Mouse (Mus musculus): ENCODE data around the gene Tprn. TPM values are rescaled to one million over a fixed set of nuclear protein-coding genes. Genes with fewer than 3 reads are reported as not detected.
A peak's percentile ranks its signal among the peaks of the same experiment; 100 is the strongest.

Gene Tprn
- polyA plus RNA-seq, 1 experiment from 2014 or later = 5.3 TPM

- H3K4me2 ChIP-seq (ENCODE audit: low read depth, low read length) = no peak overlapping the region; the same call in 1 of the 2 replicates
- H3K4me3 ChIP-seq (ENCODE audit: low read depth, low read length) = peak overlapping the region; percentile 36
- ATAC-seq (no peak), DNase-seq (no peak)
- H3K27me3 ChIP-seq (ENCODE audit: insufficient read depth, low read length) = peaks cover 49% of the 10 kb centered on the region
- H3K36me3 ChIP-seq (replicated peaks; ENCODE audit: insufficient read depth, low read length) = no peaks in the 10 kb centered on the region
- WGBS (ENCODE audit: insufficient replicate concordance) = 9% methylated on average over 31 of the region's 32 CpGs
- H3K27ac ChIP-seq (ENCODE audit: low read depth) = no peak overlapping the region
- peaks cover 12% of the 10 kb centered on the region for H3K4me1 ChIP-seq (ENCODE audit: insufficient read depth)
- TF ChIP-seq CTCF (IDR thresholded peaks at IDR 0.05; ENCODE audit: low read depth) (no peak), EP300 (IDR thresholded peaks at IDR 0.05; ENCODE audit: low read depth) (no peak)
- no peaks in the 10 kb centered on the region for H3K9me3 ChIP-seq (ENCODE audit: low read length)
- no peak overlapping the region for H3K9ac ChIP-seq (replicated peaks)
Observed at GRCm38 (mm10) chr2:25291184-25292053, 29.0 kb downstream of the Tprn start.

GRCm38 (mm10) chr2:25292054-25292544 lies 29.7 kb downstream of the Tprn start:
- Histone ChIP-seq H3K4me2 (ENCODE audit: low read depth, low read length) (peak overlapping the region; percentile 65), H3K27me3 (ENCODE audit: insufficient read depth, low read length) (peaks cover 53% of the 10 kb centered on the region), H3K36me3 (replicated peaks; ENCODE audit: insufficient read depth, low read length) (no peaks in the 10 kb centered on the region), H3K4me3 (ENCODE audit: low read depth, low read length) (peak overlapping the region; percentile 36), H3K4me1 (ENCODE audit: insufficient read depth) (peaks cover 12% of the 10 kb centered on the region), H3K9me3 (ENCODE audit: low read length) (no peaks in the 10 kb centered on the region), H3K27ac (ENCODE audit: low read depth) (no peak overlapping the region), H3K9ac (replicated peaks) (no peak overlapping the region)
- TF ChIP-seq CTCF (IDR thresholded peaks at IDR 0.05; ENCODE audit: low read depth) = no peak
- TF ChIP-seq EP300 (IDR thresholded peaks at IDR 0.05; ENCODE audit: low read depth) = no peak
- WGBS (ENCODE audit: insufficient replicate concordance) = 4% methylated on average over 42 of the region's 43 CpGs
- ATAC-seq = no peak
- DNase-seq = no peak

GRCm38 (mm10) chr2:25292856-25293255 lies 30.4 kb downstream of the Tprn start:
- 0% methylated on average over 1 of the region's 1 CpGs for WGBS (ENCODE audit: insufficient replicate concordance)
- peak; percentile 85 for DNase-seq
- H3K9ac ChIP-seq (replicated peaks) = no peak overlapping the region
- peak overlapping the region; percentile 36; the same call in 1 of the 2 replicates for H3K4me3 ChIP-seq (ENCODE audit: low read depth, low read length)
- no peaks in the 10 kb centered on the region for H3K36me3 ChIP-seq (replicated peaks; ENCODE audit: insufficient read depth, low read length)
- H3K27ac ChIP-seq (ENCODE audit: low read depth) = no peak overlapping the region
- H3K9me3 ChIP-seq (ENCODE audit: low read length) = no peaks in the 10 kb centered on the region
- peaks cover 9% of the 10 kb centered on the region for H3K4me1 ChIP-seq (ENCODE audit: insufficient read depth)
- peak; percentile 90 for TF ChIP-seq CTCF (IDR thresholded peaks at IDR 0.05; ENCODE audit: low read depth)
- no peak for TF ChIP-seq EP300 (IDR thresholded peaks at IDR 0.05; ENCODE audit: low read depth)
- peak overlapping the region; percentile 65 for H3K4me2 ChIP-seq (ENCODE audit: low read depth, low read length)
- no peak for ATAC-seq
- peaks cover 56% of the 10 kb centered on the region for H3K27me3 ChIP-seq (ENCODE audit: insufficient read depth, low read length)

- ATAC-seq = no peak
- Histone ChIP-seq H3K4me1 (ENCODE audit: insufficient read depth) (peaks cover 9% of the 10 kb centered on the region), H3K4me3 (ENCODE audit: low read depth, low read length) (no peak overlapping the region), H3K4me2 (ENCODE audit: low read depth, low read length) (no peak overlapping the region), H3K9me3 (ENCODE audit: low read length) (no peaks in the 10 kb centered on the region), H3K9ac (replicated peaks) (no peak overlapping the region), H3K27me3 (ENCODE audit: insufficient read depth, low read length) (peaks cover 50% of the 10 kb centered on the region), H3K36me3 (replicated peaks; ENCODE audit: insufficient read depth, low read length) (no peaks in the 10 kb centered on the region), H3K27ac (ENCODE audit: low read depth) (no peak overlapping the region)
- no peak for TF ChIP-seq EP300 (IDR thresholded peaks at IDR 0.05; ENCODE audit: low read depth)
- TF ChIP-seq CTCF (IDR thresholded peaks at IDR 0.05; ENCODE audit: low read depth) = no peak
- no peak for DNase-seq
- WGBS (ENCODE audit: insufficient replicate concordance) = 70% methylated on average over 9 of the region's 9 CpGs
Observed at GRCm38 (mm10) chr2:25293706-25294105, 31.3 kb downstream of the Tprn start.

- Histone ChIP-seq H3K27ac (ENCODE audit: low read depth) (no peak overlapping the region), H3K36me3 (replicated peaks; ENCODE audit: insufficient read depth, low read length) (no peaks in the 10 kb centered on the region), H3K9me3 (ENCODE audit: low read length) (no peaks in the 10 kb centered on the region), H3K9ac (replicated peaks) (no peak overlapping the region), H3K4me2 (ENCODE audit: low read depth, low read length) (no peak overlapping the region), H3K4me1 (ENCODE audit: insufficient read depth) (peaks cover 7% of the 10 kb centered on the region), H3K27me3 (ENCODE audit: insufficient read depth, low read length) (peaks cover 16% of the 10 kb centered on the region), H3K4me3 (ENCODE audit: low read depth, low read length) (no peak overlapping the region)
- DNase-seq (no peak), ATAC-seq (no peak)
- 73% methylated on average over 6 of the region's 8 CpGs for WGBS (ENCODE audit: insufficient replicate concordance)
- TF ChIP-seq CTCF (IDR thresholded peaks at IDR 0.05; ENCODE audit: low read depth) (no peak), EP300 (IDR thresholded peaks at IDR 0.05; ENCODE audit: low read depth) (no peak)
Observed at GRCm38 (mm10) chr2:25297093-25297492, 34.7 kb downstream of the Tprn start.

- Histone ChIP-seq H3K9me3 (ENCODE audit: low read length) (no peaks in the 10 kb centered on the region), H3K36me3 (replicated peaks; ENCODE audit: insufficient read depth, low read length) (no peaks in the 10 kb centered on the region), H3K4me1 (ENCODE audit: insufficient read depth) (no peaks in the 10 kb centered on the region), H3K27ac (ENCODE audit: low read depth) (no peak overlapping the region), H3K27me3 (ENCODE audit: insufficient read depth, low read length) (peaks cover 7% of the 10 kb centered on the region; the same call in 1 of the 2 replicates), H3K4me3 (ENCODE audit: low read depth, low read length) (no peak overlapping the region), H3K9ac (replicated peaks) (no peak overlapping the region), H3K4me2 (ENCODE audit: low read depth, low read length) (no peak overlapping the region)
- TF ChIP-seq EP300 (IDR thresholded peaks at IDR 0.05; ENCODE audit: low read depth) (no peak), CTCF (IDR thresholded peaks at IDR 0.05; ENCODE audit: low read depth) (no peak)
- no peak for ATAC-seq
- 68% methylated on average over 10 of the region's 10 CpGs for WGBS (ENCODE audit: insufficient replicate concordance)
- DNase-seq = no peak
Observed at GRCm38 (mm10) chr2:25298046-25298445, 35.6 kb downstream of the Tprn start.
